Mouse (Mus musculus) bone marrow, adult 2 months (tissue): Measurements from ENCODE around the gene Siah2.

Experiments used
- CTCF ChIP-seq: fragments of 200-500 bp; IDR thresholded peaks from 2 replicates; pipeline ENCODE4 v1.5.1; 2011; ENCODE audit warnings: low read length, control low read depth; ENCODE audit not compliant: control insufficient read depth, insufficient read depth
- POLR2A ChIP-seq: fragments of 200-500 bp; IDR thresholded peaks from 2 replicates; pipeline ENCODE4 v1.6.1; 2011; ENCODE audit warnings: low read depth, mild to moderate bottlenecking, control low read depth, low read length, borderline replicate concordance; ENCODE audit not compliant: control insufficient read depth

GRCm38 (mm10) chr3:58727601-58728000 is 35.4 kb upstream of the Siah2 start:
- no peak for TF ChIP-seq CTCF
- no peak for TF ChIP-seq POLR2A
